Mouse (Mus musculus): ENCODE results near the gene Eef1a1.
A peak's percentile ranks its signal among the peaks of the same experiment; 100 is the strongest.

DNA sequence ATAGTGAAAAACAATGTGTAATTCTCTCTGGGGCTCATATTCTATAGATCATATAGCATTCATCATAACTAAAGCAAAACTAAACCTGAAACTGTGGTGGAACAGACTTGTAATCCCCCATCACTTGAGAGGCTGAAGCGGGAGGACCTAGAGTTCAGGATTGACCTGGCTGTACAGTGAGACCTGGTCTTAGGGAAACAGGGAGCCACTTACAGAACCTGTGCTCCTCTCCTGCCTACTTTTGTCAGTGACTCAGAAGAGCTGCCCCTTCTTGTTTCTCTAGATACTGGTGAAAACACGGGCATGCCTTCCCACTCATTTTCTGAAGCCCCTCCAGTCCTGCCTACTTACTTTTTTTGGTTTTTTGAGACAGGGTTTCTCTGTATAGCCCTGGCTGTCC is 14.7 kb downstream of the Eef1a1 start:
- TF ChIP-seq CTCF (IDR thresholded peaks at IDR 0.05; ENCODE audit: borderline replicate concordance, insufficient read depth, low read length) (no peak), POLR2A (IDR thresholded peaks at IDR 0.05; ENCODE audit: low read depth, low read length) (peak; percentile 24; the same call in 1 of the 2 replicates)

Data from embryonic fibroblast, embryonic 13.5 days (primary cell).